28 mouse cellular contexts compared by ENCODE assay signal in the genomic region with DNA sequence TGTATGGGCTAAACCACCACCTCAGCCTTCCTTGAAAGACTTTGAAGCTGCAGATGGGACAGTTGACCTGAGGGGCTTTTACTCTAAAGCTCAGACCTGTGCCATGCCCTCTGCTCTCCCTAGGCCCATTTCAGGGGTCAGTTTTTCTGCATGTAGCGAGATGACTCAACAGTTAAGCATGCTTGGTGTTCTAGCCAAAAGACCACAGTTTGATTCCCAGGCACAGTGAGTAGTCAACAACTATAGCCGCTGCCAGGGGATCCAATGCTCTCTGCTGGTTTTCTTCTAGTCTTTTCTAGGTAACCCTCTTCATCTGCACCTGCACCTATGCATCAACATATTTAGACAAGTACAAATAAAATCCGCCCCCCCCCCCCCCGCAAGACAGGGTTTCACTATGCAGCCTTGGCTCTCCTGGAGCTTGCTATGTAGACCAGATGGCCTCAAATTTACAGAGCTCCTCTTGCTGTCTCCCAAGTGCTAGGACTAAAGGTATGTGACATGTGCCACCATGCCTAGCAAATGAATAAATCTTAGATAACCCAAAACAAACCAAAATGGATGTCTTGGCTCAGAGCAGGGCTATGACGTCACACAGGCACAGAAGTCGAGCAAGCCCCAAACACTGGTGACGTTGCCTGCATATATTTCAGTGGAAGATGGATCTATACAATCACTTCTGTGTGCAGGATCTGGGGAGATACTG. TPM values are rescaled to one million over a fixed set of nuclear protein-coding genes. Genes with fewer than 3 reads are reported as not detected.
DNase-seq lines count a peak whose midpoint lies in the region; TF ChIP-seq lines count a peak whose summit lies in the region.
"Had no signal": no experiment of that assay in that cellular context is flagged by ENCODE, and none has a peak within 500 bp of the region (broad histone marks: within the 10 kb centered on the region; RNA-seq: fewer than 3 reads in every experiment).

No protein-coding gene starts in this region.

- TF ChIP-seq POLR2A in cerebellum, adult 2 months (IDR thresholded peaks at IDR 0.05; ENCODE audit: borderline replicate concordance, insufficient read depth, low read length), result no peak
- no peak for TF ChIP-seq POLR2A in heart, adult 2 months (IDR thresholded peaks at IDR 0.05; ENCODE audit: insufficient read depth, low read depth, low read length)

- DNase-seq in cerebellum, adult 2 months, result peak; percentile 40
- no peak for DNase-seq in cerebellum, adult 8-10 months
- peak; percentile 45 for DNase-seq in 3134 (ENCODE audit: extremely low read depth, insufficient read length, low spot score)
- DNase-seq in 3T3-L1 (ENCODE audit: low read depth, low spot score), result peak; percentile 83
- DNase-seq in brain, adult 2 months (ENCODE audit: low read depth, low spot score), result peak; percentile 62
- no peak for DNase-seq in heart, postnatal 10 days
- no peak for DNase-seq in forebrain, embryonic 10.5 days (ENCODE audit: extremely low spot score, low spot score)
- no peak for DNase-seq in heart, adult 2 months
- DNase-seq: adrenal gland, adult 8-10 months; adrenal gland, postnatal 14 days; adrenal gland, postnatal 36 days; cerebellum, postnatal 14 days; cerebellum, postnatal 36 days; embryo, embryonic 11 days; forebrain, postnatal 0 days had no signal

- no peak overlapping the region for H3K9ac ChIP-seq in heart, adult 2 months (ENCODE audit: low read depth, low read length)
- H3K9ac ChIP-seq: embryonic facial prominence, embryonic 13.5 days; embryonic facial prominence, embryonic 15.5 days; forebrain, embryonic 13.5 days; forebrain, embryonic 15.5 days; forebrain, postnatal 0 days had no signal

- no peak overlapping the region for H3K4me3 ChIP-seq in cerebellum, adult 2 months (replicated peaks; ENCODE audit: insufficient read depth, low read depth, low read length)
- no peak overlapping the region for H3K4me3 ChIP-seq in forebrain, embryonic 10.5 days
- H3K4me3 ChIP-seq in heart, adult 2 months, result no peak overlapping the region
- H3K4me3 ChIP-seq: embryonic facial prominence, embryonic 13.5 days; embryonic facial prominence, embryonic 15.5 days; erythroblast, embryonic 14.5 days; forebrain, embryonic 13.5 days; forebrain, embryonic 15.5 days had no signal

- peaks cover 11% of the 10 kb centered on the region; the same call in 1 of the 2 replicates for H3K9me3 ChIP-seq in forebrain, embryonic 10.5 days
- H3K9me3 ChIP-seq: embryonic facial prominence, embryonic 15.5 days; forebrain, embryonic 15.5 days had no signal

- H3K27ac ChIP-seq in cerebellum, adult 2 months (ENCODE audit: insufficient read depth, low read length), result no peak overlapping the region; the same call in 1 of the 2 replicates
- H3K27ac ChIP-seq in forebrain, embryonic 10.5 days, result no peak overlapping the region
- H3K27ac ChIP-seq in heart, adult 2 months, result no peak overlapping the region
- H3K27ac ChIP-seq: embryonic facial prominence, embryonic 13.5 days; embryonic facial prominence, embryonic 15.5 days; forebrain, embryonic 13.5 days; forebrain, embryonic 15.5 days had no signal

- no peak for TF ChIP-seq EP300 in heart, adult 2 months (IDR thresholded peaks at IDR 0.05; ENCODE audit: insufficient read depth, low read depth, low read length)

- H3K79me2 ChIP-seq in heart, adult 2 months (replicated peaks; ENCODE audit: control insufficient read depth, insufficient read depth, low read length), result no peaks in the 10 kb centered on the region

- WGBS in cerebellum, adult 2 months, result 19% methylated on average over 7 of the region's 7 CpGs
- 83% methylated on average over 7 of the region's 7 CpGs for WGBS in forebrain, embryonic 10.5 days
- 73% methylated on average over 7 of the region's 7 CpGs for WGBS in heart, adult 2 months

- H3K4me1 ChIP-seq in cerebellum, adult 2 months (ENCODE audit: control insufficient read depth, insufficient read depth, low read length), result peaks cover 19% of the 10 kb centered on the region
- H3K4me1 ChIP-seq in forebrain, embryonic 10.5 days, result peaks cover 14% of the 10 kb centered on the region
- no peaks in the 10 kb centered on the region for H3K4me1 ChIP-seq in heart, adult 2 months (ENCODE audit: control insufficient read depth, insufficient read depth, low read length)
- H3K4me1 ChIP-seq: embryonic facial prominence, embryonic 15.5 days; forebrain, embryonic 15.5 days had no signal

- TF ChIP-seq CTCF in cerebellum, adult 2 months (IDR thresholded peaks at IDR 0.05; ENCODE audit: borderline replicate concordance, insufficient read depth, low read depth, low read length), result no peak
- no peak for TF ChIP-seq CTCF in heart, adult 2 months (IDR thresholded peaks at IDR 0.05)

- H3K36me3 ChIP-seq in forebrain, embryonic 10.5 days (replicated peaks), result no peaks in the 10 kb centered on the region
- no peaks in the 10 kb centered on the region for H3K36me3 ChIP-seq in heart, adult 2 months (ENCODE audit: control insufficient read depth, insufficient read depth, low read length)
- H3K36me3 ChIP-seq: embryonic facial prominence, embryonic 13.5 days; embryonic facial prominence, embryonic 15.5 days; forebrain, embryonic 15.5 days had no signal

- intact Hi-C loops in heart, postnatal 10 days (cut with DNase I), result no loop called here
- intact Hi-C loops in heart, adult 2 months (cut with DNase I), result no loop called here

- no peaks in the 10 kb centered on the region for H3K27me3 ChIP-seq in cerebellum, adult 2 months (ENCODE audit: control insufficient read depth, insufficient read depth, low read length)
- H3K27me3 ChIP-seq in forebrain, embryonic 10.5 days (ENCODE audit: poor library complexity, severe bottlenecking), result peaks cover 50% of the 10 kb centered on the region
- H3K27me3 ChIP-seq in heart, adult 2 months (ENCODE audit: control insufficient read depth, insufficient read depth, low read length), result no peaks in the 10 kb centered on the region
- H3K27me3 ChIP-seq: Patski had no signal

RNA-seq across cellular contexts. Expression of gene Uncx, which starts 30.5 kb away (rescaled TPM):
- polyA plus RNA-seq in cerebellum, adult 2 months (2012; rRNA removed), result 38.1 and 38.8 TPM in 2 replicates
- total RNA-seq in heart, postnatal 10 days (2021), result not detected
- polyA plus RNA-seq in forebrain, embryonic 10.5 days (2016; fragmentation: Nextera tagmentation; extraction: Ambion mirVana), result 7.7 and 9.4 TPM in 2 replicates
- total RNA-seq in heart, adult 2 months (2021), result not detected
- not detected in 2 replicates for polyA plus RNA-seq in heart, adult 2 months (2012; rRNA removed)
- total RNA-seq: adrenal gland, adult 18-20 months; adrenal gland, adult 8-10 months; adrenal gland, postnatal 14 days; adrenal gland, postnatal 36 days; common myeloid progenitor, adult 5-6 weeks; ES-E14; gastrocnemius, adult 18-20 months; MEL had no signal
- polyA plus RNA-seq: activated CD4-positive, CD25-positive, alpha-beta regulatory T cell, adult 4 months; C2C12; erythroblast, embryonic 14.5 days; Patski had no signal

Comparison
In these comparisons a context has a peak if more than half of its experiments do, and no peak if none do; other contexts are left out.
1. DNase-seq: peak in cerebellum, adult 2 months (2 of 2), 3134 (single experiment), 3T3-L1 (single experiment) and brain, adult 2 months (single experiment); none in cerebellum, adult 8-10 months (single experiment), heart, postnatal 10 days (0 of 2), forebrain, embryonic 10.5 days (single experiment) and heart, adult 2 months (0 of 2).